Mouse (Mus musculus) monocyte, adult 59 days (primary cell): Measurements from ENCODE around the gene Txk. TPM values are rescaled to one million over a fixed set of nuclear protein-coding genes. Genes with fewer than 3 reads are reported as not detected.

ENCODE experiments used
- total RNA-seq, 2 experiments: library from RNA; stranded (reverse); gene quantifications; one replicate each; pipeline ENCODE4 v1.2.4; 2023

Txk gene
- total RNA-seq = 1 to 10 TPM; 1.3 to 1.4 TPM

DNA sequence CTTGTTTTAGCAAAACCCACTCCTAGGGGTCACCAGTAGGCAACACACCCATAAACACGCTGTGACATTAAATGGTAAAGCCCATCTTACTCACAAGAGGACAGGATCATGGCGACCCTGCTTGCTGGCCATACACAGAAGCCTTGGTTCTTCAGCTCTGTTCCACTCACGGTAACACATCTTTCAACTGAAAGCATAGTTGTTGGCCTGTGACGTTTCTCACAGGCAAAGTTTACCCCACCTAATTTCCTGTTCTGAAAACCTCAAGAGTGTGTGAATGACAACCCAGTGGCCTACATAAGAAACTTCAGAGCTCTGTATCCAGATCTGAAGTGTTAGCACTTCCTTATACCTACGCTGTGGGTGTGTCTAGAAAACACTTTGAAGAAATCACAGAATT is at the start of gene Txk:
Txk (minus strand) TSS at position 193 of the 400 bp plus-strand sequence.

DNA sequence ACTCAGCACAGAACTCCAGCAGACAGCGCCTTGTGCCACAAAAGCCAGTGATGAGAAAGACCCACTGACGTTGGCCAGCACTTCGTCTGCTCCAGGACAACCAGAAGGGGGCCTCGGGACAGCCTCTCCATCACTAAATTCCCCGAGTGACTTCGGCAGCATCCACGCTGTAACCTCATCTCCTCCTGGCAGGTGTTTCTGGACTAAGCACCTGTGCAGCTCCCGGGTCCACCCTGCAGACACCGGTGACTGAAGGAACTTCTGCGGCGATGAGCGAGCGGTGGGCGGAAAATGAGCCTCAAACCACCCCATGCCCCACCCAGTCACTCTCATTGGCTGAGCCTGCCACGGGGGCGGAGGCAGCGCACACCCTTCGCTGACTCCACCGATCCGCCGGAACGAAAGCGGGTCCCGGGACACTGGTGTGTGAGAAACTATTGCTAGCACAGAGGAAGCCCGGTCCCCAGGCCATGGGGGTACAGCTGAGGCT is 105.1 kb downstream of the Txk start, which contains the start of gene Nipal1:
Nipal1 (plus strand) TSS at position 378 of the 490 bp plus-strand sequence.

Other genes with a start within 250 kb of the Txk start
- not detected for gene Corin, start 248.3 kb downstream of the Txk start, total RNA-seq
- gene Nfxl1, start 193.1 kb downstream of the Txk start, total RNA-seq = 10 to 100 TPM; 26.5 to 30.1 TPM
- gene Zar1, start 171.5 kb downstream of the Txk start, total RNA-seq = not detected
- gene Gm5868, start 165.2 kb downstream of the Txk start, total RNA-seq = not detected
- gene Cnga1, start 108.5 kb downstream of the Txk start, total RNA-seq = not detected
- not detected for gene Nipal1, start 105.0 kb downstream of the Txk start, total RNA-seq
- gene Tec, start 115.7 kb upstream of the Txk start, total RNA-seq = 10 to 100 TPM; 44.5 to 49.9 TPM
- gene Slain2, start 161.5 kb upstream of the Txk start, total RNA-seq = 10 to 100 TPM; 56.8 to 64.7 TPM
- gene Gm10135, start 221.9 kb upstream of the Txk start, total RNA-seq = not detected